Mouse (Mus musculus): Measurements from ENCODE around the gene Susd5. TPM values are rescaled to one million over a fixed set of nuclear protein-coding genes. Genes with fewer than 3 reads are reported as not detected.

The Susd5 gene
- polyA plus RNA-seq, 1 experiment: 2.3 TPM

- TF ChIP-seq POLR2A (IDR thresholded peaks at IDR 0.05; ENCODE audit: control insufficient read depth, low read depth, low read length): no peak
- no peak for TF ChIP-seq CTCF (IDR thresholded peaks at IDR 0.05; ENCODE audit: control insufficient read depth, insufficient read depth, insufficient replicate concordance, low read depth, low read length)
- Histone ChIP-seq H3K4me3 (ENCODE audit: control insufficient read depth, low read depth, low read length) (no peak overlapping the region), H3K27ac (ENCODE audit: control insufficient read depth, insufficient read depth, low read depth, low read length) (no peak overlapping the region), H3K36me3 (ENCODE audit: control insufficient read depth, insufficient read depth, low read length) (no peaks in the 10 kb centered on the region), H3K27me3 (ENCODE audit: control insufficient read depth, insufficient read depth, low read length) (no peaks in the 10 kb centered on the region), H3K4me1 (ENCODE audit: control insufficient read depth, insufficient read depth, low read length) (no peaks in the 10 kb centered on the region)
Measured at GRCm38 (mm10) chr9:114019012-114019762, 37.8 kb upstream of the Susd5 start.

GRCm38 (mm10) chr9:114022141-114022540 is 34.8 kb upstream of the Susd5 start:
- no peaks in the 10 kb centered on the region for H3K27me3 ChIP-seq (ENCODE audit: control insufficient read depth, insufficient read depth, low read length)
- H3K27ac ChIP-seq (ENCODE audit: control insufficient read depth, insufficient read depth, low read depth, low read length): no peak overlapping the region
- peaks cover 13% of the 10 kb centered on the region for H3K4me1 ChIP-seq (ENCODE audit: control insufficient read depth, insufficient read depth, low read length)
- H3K36me3 ChIP-seq (ENCODE audit: control insufficient read depth, insufficient read depth, low read length): no peaks in the 10 kb centered on the region
- no peak overlapping the region for H3K4me3 ChIP-seq (ENCODE audit: control insufficient read depth, low read depth, low read length)
- no peak for TF ChIP-seq POLR2A (IDR thresholded peaks at IDR 0.05; ENCODE audit: control insufficient read depth, low read depth, low read length)
- no peak for TF ChIP-seq CTCF (IDR thresholded peaks at IDR 0.05; ENCODE audit: control insufficient read depth, insufficient read depth, insufficient replicate concordance, low read depth, low read length)

GRCm38 (mm10) chr9:114025182-114025581 is 31.8 kb upstream of the Susd5 start:
- no peaks in the 10 kb centered on the region for H3K27me3 ChIP-seq (ENCODE audit: control insufficient read depth, insufficient read depth, low read length)
- H3K4me3 ChIP-seq (ENCODE audit: control insufficient read depth, low read depth, low read length): no peak overlapping the region
- TF ChIP-seq POLR2A (IDR thresholded peaks at IDR 0.05; ENCODE audit: control insufficient read depth, low read depth, low read length) (no peak), CTCF (IDR thresholded peaks at IDR 0.05; ENCODE audit: control insufficient read depth, insufficient read depth, insufficient replicate concordance, low read depth, low read length) (no peak)
- H3K4me1 ChIP-seq (ENCODE audit: control insufficient read depth, insufficient read depth, low read length): peaks cover 13% of the 10 kb centered on the region
- H3K27ac ChIP-seq (ENCODE audit: control insufficient read depth, insufficient read depth, low read depth, low read length): no peak overlapping the region
- no peaks in the 10 kb centered on the region for H3K36me3 ChIP-seq (ENCODE audit: control insufficient read depth, insufficient read depth, low read length)

- no peaks in the 10 kb centered on the region for H3K27me3 ChIP-seq (ENCODE audit: control insufficient read depth, insufficient read depth, low read length)
- no peaks in the 10 kb centered on the region for H3K36me3 ChIP-seq (ENCODE audit: control insufficient read depth, insufficient read depth, low read length)
- H3K4me1 ChIP-seq (ENCODE audit: control insufficient read depth, insufficient read depth, low read length): peaks cover 13% of the 10 kb centered on the region
- TF ChIP-seq POLR2A (IDR thresholded peaks at IDR 0.05; ENCODE audit: control insufficient read depth, low read depth, low read length) (no peak), CTCF (IDR thresholded peaks at IDR 0.05; ENCODE audit: control insufficient read depth, insufficient read depth, insufficient replicate concordance, low read depth, low read length) (no peak)
- H3K4me3 ChIP-seq (ENCODE audit: control insufficient read depth, low read depth, low read length): peak overlapping the region; percentile 77; the same call in 1 of the 2 replicates
- no peak overlapping the region for H3K27ac ChIP-seq (ENCODE audit: control insufficient read depth, insufficient read depth, low read depth, low read length)
Measured at GRCm38 (mm10) chr9:114025846-114026245, 31.1 kb upstream of the Susd5 start.

GRCm38 (mm10) chr9:114026261-114026934 is 30.5 kb upstream of the Susd5 start:
- Histone ChIP-seq H3K4me3 (ENCODE audit: control insufficient read depth, low read depth, low read length) (peak overlapping the region; percentile 77), H3K27me3 (ENCODE audit: control insufficient read depth, insufficient read depth, low read length) (no peaks in the 10 kb centered on the region), H3K4me1 (ENCODE audit: control insufficient read depth, insufficient read depth, low read length) (peaks cover 13% of the 10 kb centered on the region), H3K27ac (ENCODE audit: control insufficient read depth, insufficient read depth, low read depth, low read length) (no peak overlapping the region), H3K36me3 (ENCODE audit: control insufficient read depth, insufficient read depth, low read length) (no peaks in the 10 kb centered on the region)
- TF ChIP-seq POLR2A (IDR thresholded peaks at IDR 0.05; ENCODE audit: control insufficient read depth, low read depth, low read length): peak; percentile 14; the same call in 1 of the 2 replicates
- TF ChIP-seq CTCF (IDR thresholded peaks at IDR 0.05; ENCODE audit: control insufficient read depth, insufficient read depth, insufficient replicate concordance, low read depth, low read length): no peak

- Histone ChIP-seq H3K36me3 (ENCODE audit: control insufficient read depth, insufficient read depth, low read length) (no peaks in the 10 kb centered on the region), H3K4me3 (ENCODE audit: control insufficient read depth, low read depth, low read length) (no peak overlapping the region), H3K4me1 (ENCODE audit: control insufficient read depth, insufficient read depth, low read length) (no peaks in the 10 kb centered on the region), H3K27ac (ENCODE audit: control insufficient read depth, insufficient read depth, low read depth, low read length) (no peak overlapping the region), H3K27me3 (ENCODE audit: control insufficient read depth, insufficient read depth, low read length) (no peaks in the 10 kb centered on the region)
- TF ChIP-seq CTCF (IDR thresholded peaks at IDR 0.05; ENCODE audit: control insufficient read depth, insufficient read depth, insufficient replicate concordance, low read depth, low read length) (no peak), POLR2A (IDR thresholded peaks at IDR 0.05; ENCODE audit: control insufficient read depth, low read depth, low read length) (no peak)
Measured at GRCm38 (mm10) chr9:114040945-114041344, 16.0 kb upstream of the Susd5 start.

GRCm38 (mm10) chr9:114042490-114042889 is 14.4 kb upstream of the Susd5 start:
- no peak overlapping the region for H3K27ac ChIP-seq (ENCODE audit: control insufficient read depth, insufficient read depth, low read depth, low read length)

More at GRCm38 (mm10) chr9:114042490-114042889, 14.4 kb upstream of the Susd5 start:
- no peak overlapping the region for H3K4me3 ChIP-seq (ENCODE audit: control insufficient read depth, low read depth, low read length)
- H3K36me3 ChIP-seq (ENCODE audit: control insufficient read depth, insufficient read depth, low read length): no peaks in the 10 kb centered on the region
- peaks cover 2% of the 10 kb centered on the region; the same call in 1 of the 2 replicates for H3K4me1 ChIP-seq (ENCODE audit: control insufficient read depth, insufficient read depth, low read length)
- H3K27me3 ChIP-seq (ENCODE audit: control insufficient read depth, insufficient read depth, low read length): no peaks in the 10 kb centered on the region
- TF ChIP-seq POLR2A (IDR thresholded peaks at IDR 0.05; ENCODE audit: control insufficient read depth, low read depth, low read length) (no peak), CTCF (IDR thresholded peaks at IDR 0.05; ENCODE audit: control insufficient read depth, insufficient read depth, insufficient replicate concordance, low read depth, low read length) (no peak)
